17 mouse cellular contexts compared by ENCODE assay signal in genomic region chr1:135676938-135677682, GRCm38 (mm10). TPM values are rescaled to one million over a fixed set of nuclear protein-coding genes. Genes with fewer than 3 reads are reported as not detected.
DNase-seq lines count a peak whose midpoint lies in the region; ATAC-seq lines count a peak whose summit lies in the region.
"Had no signal": no experiment of that assay in that cellular context is flagged by ENCODE, and none has a peak within 500 bp of the region (broad histone marks: within the 10 kb centered on the region; RNA-seq: fewer than 3 reads in every experiment).

No protein-coding gene starts in this region.

- peak overlapping the region; percentile 17; the same call in 1 of the 2 replicates for H3K27ac ChIP-seq in neural tube, embryonic 11.5 days (ENCODE audit: low read depth, low read length)
- H3K27ac ChIP-seq in neural tube, embryonic 15.5 days (replicated peaks) = no peak overlapping the region
- H3K27ac ChIP-seq in hindbrain, embryonic 14.5 days = peak overlapping the region; percentile 68
- peak overlapping the region; percentile 36; the same call in 1 of the 2 replicates for H3K27ac ChIP-seq in neural tube, embryonic 14.5 days (ENCODE audit: low read depth, low read length)
- H3K27ac ChIP-seq: limb, embryonic 15.5 days had no signal

- H3K36me3 ChIP-seq in neural tube, embryonic 11.5 days (ENCODE audit: control insufficient read depth, insufficient read depth, low read length) = no peaks in the 10 kb centered on the region
- H3K36me3 ChIP-seq in neural tube, embryonic 15.5 days = no peaks in the 10 kb centered on the region
- no peaks in the 10 kb centered on the region for H3K36me3 ChIP-seq in hindbrain, embryonic 14.5 days (replicated peaks; ENCODE audit: control insufficient read depth, insufficient read depth)
- no peaks in the 10 kb centered on the region for H3K36me3 ChIP-seq in neural tube, embryonic 14.5 days (ENCODE audit: control insufficient read depth, insufficient read depth, low read length)
- H3K36me3 ChIP-seq: limb, embryonic 15.5 days had no signal

- no peaks in the 10 kb centered on the region for H3K9me3 ChIP-seq in neural tube, embryonic 11.5 days (ENCODE audit: control insufficient read depth, low read length)
- H3K9me3 ChIP-seq in neural tube, embryonic 15.5 days (replicated peaks) = no peaks in the 10 kb centered on the region
- H3K9me3 ChIP-seq in hindbrain, embryonic 14.5 days (ENCODE audit: control insufficient read depth, low read length) = no peaks in the 10 kb centered on the region
- H3K9me3 ChIP-seq in neural tube, embryonic 14.5 days (ENCODE audit: control insufficient read depth, low read length) = no peaks in the 10 kb centered on the region
- H3K9me3 ChIP-seq: limb, embryonic 15.5 days; megakaryocyte, embryonic 14.5 days had no signal

- 40% methylated on average over 8 of the region's 8 CpGs for WGBS in neural tube, embryonic 11.5 days
- 30% methylated on average over 7 of the region's 8 CpGs for WGBS in neural tube, embryonic 15.5 days
- 33% methylated on average over 8 of the region's 8 CpGs for WGBS in hindbrain, embryonic 14.5 days
- WGBS in neural tube, embryonic 14.5 days = 31% methylated on average over 8 of the region's 8 CpGs

- intact Hi-C loops in heart, postnatal 14 days (cut with DNase I) = no loop called here

- peak; percentile 5 for DNase-seq in neural tube, embryonic 11.5 days (ENCODE audit: low spot score)
- DNase-seq in brain, adult 2 months (ENCODE audit: low read depth, low spot score) = peak; percentile 33
- no peak for DNase-seq in hindbrain, embryonic 14.5 days (ENCODE audit: low spot score)
- DNase-seq in heart, postnatal 14 days = no peak
- no peak for DNase-seq in kidney, postnatal 4 days
- DNase-seq: cerebellum, adult 11-12 months; gastrocnemius, postnatal 14 days; kidney, adult 9 months; kidney, postnatal 36 days; liver, postnatal 0 days; lung, postnatal 14 days; thymus, postnatal 25 days had no signal

- H3K4me2 ChIP-seq in neural tube, embryonic 11.5 days (ENCODE audit: low read depth) = no peak overlapping the region
- H3K4me2 ChIP-seq in neural tube, embryonic 15.5 days = no peak overlapping the region
- H3K4me2 ChIP-seq in hindbrain, embryonic 14.5 days (replicated peaks) = no peak overlapping the region
- no peak overlapping the region for H3K4me2 ChIP-seq in neural tube, embryonic 14.5 days (ENCODE audit: low read depth, low read length)
- H3K4me2 ChIP-seq: limb, embryonic 15.5 days had no signal

- no peak overlapping the region for H3K4me3 ChIP-seq in neural tube, embryonic 11.5 days (ENCODE audit: low read depth, low read length)
- H3K4me3 ChIP-seq in neural tube, embryonic 15.5 days (replicated peaks) = no peak overlapping the region
- H3K4me3 ChIP-seq in hindbrain, embryonic 14.5 days (replicated peaks; ENCODE audit: low read length) = no peak overlapping the region
- no peak overlapping the region for H3K4me3 ChIP-seq in neural tube, embryonic 14.5 days (ENCODE audit: low read depth, low read length)
- H3K4me3 ChIP-seq: limb, embryonic 15.5 days; megakaryocyte, embryonic 14.5 days had no signal

- no peak for ATAC-seq in neural tube, embryonic 11.5 days (ENCODE audit: insufficient read depth, low FRiP score, low TSS enrichment)
- ATAC-seq in neural tube, embryonic 15.5 days (ENCODE audit: low FRiP score) = no peak
- ATAC-seq in hindbrain, embryonic 14.5 days (ENCODE audit: low FRiP score) = 0 out of 2 replicates have a peak, but pooled peaks have one; percentile 46
- ATAC-seq in neural tube, embryonic 14.5 days (ENCODE audit: low read depth) = peak; percentile 42; the same call in 1 of the 2 replicates
- ATAC-seq: CD4-positive, CD25-positive, alpha-beta regulatory T cell, adult 4 months; liver, postnatal 0 days had no signal

- H3K9ac ChIP-seq in neural tube, embryonic 11.5 days (ENCODE audit: low read length) = no peak overlapping the region
- H3K9ac ChIP-seq in neural tube, embryonic 15.5 days (replicated peaks) = no peak overlapping the region
- H3K9ac ChIP-seq in hindbrain, embryonic 14.5 days = peak overlapping the region; percentile 2; the same call in 1 of the 2 replicates
- no peak overlapping the region for H3K9ac ChIP-seq in neural tube, embryonic 14.5 days (replicated peaks; ENCODE audit: low read depth, low read length)
- H3K9ac ChIP-seq: limb, embryonic 15.5 days; liver, postnatal 0 days had no signal

- no peaks in the 10 kb centered on the region for H3K27me3 ChIP-seq in neural tube, embryonic 11.5 days (ENCODE audit: control insufficient read depth, insufficient read depth, low read length)
- no peaks in the 10 kb centered on the region for H3K27me3 ChIP-seq in neural tube, embryonic 15.5 days (replicated peaks)
- no peaks in the 10 kb centered on the region for H3K27me3 ChIP-seq in hindbrain, embryonic 14.5 days (ENCODE audit: control insufficient read depth, insufficient read depth, low read length)
- no peaks in the 10 kb centered on the region for H3K27me3 ChIP-seq in neural tube, embryonic 14.5 days (ENCODE audit: control insufficient read depth, insufficient read depth, low read length)
- H3K27me3 ChIP-seq: limb, embryonic 15.5 days; megakaryocyte, embryonic 14.5 days had no signal

- peaks cover 2% of the 10 kb centered on the region; the same call in 1 of the 2 replicates for H3K4me1 ChIP-seq in neural tube, embryonic 11.5 days (ENCODE audit: control insufficient read depth, insufficient read depth, low read length)
- H3K4me1 ChIP-seq in neural tube, embryonic 15.5 days = peaks cover 17% of the 10 kb centered on the region
- 0 out of 2 replicates have a peak, but pooled peaks cover 8% of the 10 kb centered on the region for H3K4me1 ChIP-seq in hindbrain, embryonic 14.5 days (replicated peaks; ENCODE audit: control insufficient read depth, insufficient read depth, low read length)
- no peaks in the 10 kb centered on the region for H3K4me1 ChIP-seq in neural tube, embryonic 14.5 days (ENCODE audit: control insufficient read depth, insufficient read depth, low read length)

RNA-seq across cellular contexts. Expression of gene Csrp1, which starts 42.8 kb away (rescaled TPM):
- polyA plus RNA-seq in neural tube, embryonic 11.5 days (2014; fragmentation: Nextera tagmentation; extraction: Ambion mirVana) = 47.5 and 51.1 TPM in 2 replicates
- 18.8 and 48.9 TPM in 2 replicates for polyA plus RNA-seq in neural tube, embryonic 15.5 days (2015; fragmentation: Nextera tagmentation; extraction: Ambion mirVana)
- 21.7 and 22.1 TPM in 2 replicates for polyA plus RNA-seq in hindbrain, embryonic 14.5 days (2014; fragmentation: Nextera tagmentation; extraction: Ambion mirVana)
- 11.7 and 17.9 TPM in 2 replicates for polyA plus RNA-seq in neural tube, embryonic 14.5 days (2014; fragmentation: Nextera tagmentation; extraction: Ambion mirVana)
- total RNA-seq in heart, postnatal 14 days (2021) = 10 to 100 TPM; 60.3 to 66.0 TPM

Comparison
In these comparisons a context has a peak if more than half of its experiments do, and no peak if none do; other contexts are left out.
1. ATAC-seq: peak in hindbrain, embryonic 14.5 days (single experiment) and neural tube, embryonic 14.5 days (single experiment); none in neural tube, embryonic 11.5 days (single experiment) and neural tube, embryonic 15.5 days (single experiment).
2. DNase-seq: peak in neural tube, embryonic 11.5 days (single experiment) and brain, adult 2 months (single experiment); none in hindbrain, embryonic 14.5 days (single experiment), heart, postnatal 14 days (0 of 2) and kidney, postnatal 4 days (0 of 2).